Mouse (Mus musculus) bone marrow, adult 2 months (tissue): Measurements from ENCODE around the gene Cntnap2. TPM values are rescaled to one million over a fixed set of nuclear protein-coding genes. Genes with fewer than 3 reads are reported as not detected.

Experiments
- H3K27ac ChIP-seq: fragments of 200-500 bp; 2 replicates; pipeline ENCODE4 v1.5.1; 2012; ENCODE audit warnings: low read depth, mild to moderate bottlenecking, control low read depth, inconsistent platforms, low read length; ENCODE audit not compliant: control insufficient read depth, poor library complexity, insufficient read depth
- H3K4me1 ChIP-seq: fragments of 200-500 bp; 2 replicates; pipeline ENCODE4 v1.6.1; 2011; ENCODE audit warnings: low read length; ENCODE audit not compliant: control insufficient read depth, insufficient read depth
- H3K4me3 ChIP-seq: fragments of 200-500 bp; replicated peaks from 2 replicates; pipeline ENCODE3; 2011; ENCODE audit warnings: mild to moderate bottlenecking, low read depth, low read length, control low read depth; ENCODE audit not compliant: control insufficient read depth
- CTCF ChIP-seq: fragments of 200-500 bp; IDR thresholded peaks from 2 replicates; pipeline ENCODE4 v1.5.1; 2011; ENCODE audit warnings: low read length, control low read depth; ENCODE audit not compliant: control insufficient read depth, insufficient read depth
- POLR2A ChIP-seq: fragments of 200-500 bp; IDR thresholded peaks from 2 replicates; pipeline ENCODE4 v1.6.1; 2011; ENCODE audit warnings: low read depth, mild to moderate bottlenecking, control low read depth, low read length, borderline replicate concordance; ENCODE audit not compliant: control insufficient read depth
- WGBS: fragments of 180-500 bp; shearing (Covaris S2); methylation state at CpG from one replicate; pipeline ENCODE4 v1.1.7; 2018; 5-methylcytosine and 5-hydroxymethylcytosine counted together
- polyA plus RNA-seq: library from polyadenylated mRNA; stranded (reverse); fragments of >200 nt; gene quantifications from 2 replicates; pipeline ENCODE4 v1.2.4, GENCODE M21; 2011; ENCODE audit warnings: low replicate concordance; ENCODE audit not compliant: missing spikeins, insufficient read depth, insufficient read length

Cntnap2 gene
- polyA plus RNA-seq, 1 experiment, result 0.40 TPM

GRCm38 (mm10) chr6:47344696-47345095 is 2285.5 kb downstream of the Cntnap2 start:
- Histone ChIP-seq H3K4me1 (no peaks in the 10 kb centered on the region), H3K27ac (no peak overlapping the region), H3K4me3 (no peak overlapping the region)
- TF ChIP-seq CTCF, result no peak
- TF ChIP-seq POLR2A, result no peak
- WGBS, result 57% methylated on average over 3 of the region's 3 CpGs

- no peak for TF ChIP-seq POLR2A
- TF ChIP-seq CTCF, result no peak
- WGBS, result 53% methylated on average over 8 of the region's 8 CpGs
- H3K4me1 ChIP-seq, result no peaks in the 10 kb centered on the region
- H3K4me3 ChIP-seq, result no peak overlapping the region
- no peak overlapping the region for H3K27ac ChIP-seq
These were observed 2291.0 kb downstream of the Cntnap2 start for GRCm38 (mm10) chr6:47350100-47350690.
